Mouse (Mus musculus) forebrain, embryonic 11.5 days (tissue): ENCODE results near the gene Naa40. TPM values are rescaled to one million over a fixed set of nuclear protein-coding genes. Genes with fewer than 3 reads are reported as not detected.

Source experiments
- ATAC-seq: fragments of 200-750 bp; cut with Nextera tagmentation; replicated peaks from 2 replicates; pipeline ENCODE4 v1.8.0; 2017; ENCODE audit warnings: moderate TSS enrichment; ENCODE audit not compliant: low FRiP score
- DNase-seq: peaks from one replicate; pipeline ENCODE4 v3.0.0-alpha.2; 2017; ENCODE audit warnings: low spot score
- H3K27ac ChIP-seq: fragments of 300-500 bp; sonication (generic); 2 replicates; pipeline ENCODE4 v1.5.1; 2014; ENCODE audit warnings: low read depth, low read length
- H3K27me3 ChIP-seq: fragments of 300-500 bp; sonication (generic); 2 replicates; pipeline ENCODE4 v1.6.1; 2014; ENCODE audit warnings: mild to moderate bottlenecking, low read length, mixed read lengths; ENCODE audit not compliant: control insufficient read depth, insufficient read depth
- H3K36me3 ChIP-seq: fragments of 300-500 bp; sonication (generic); 2 replicates; pipeline ENCODE4 v1.6.1; 2014; ENCODE audit warnings: mild to moderate bottlenecking, low read length, moderate library complexity, mixed read lengths; ENCODE audit not compliant: control insufficient read depth, insufficient read depth
- H3K4me1 ChIP-seq: fragments of 300-500 bp; sonication (generic); replicated peaks from 2 replicates; pipeline ENCODE4 v1.6.1; 2014; ENCODE audit warnings: low read length, mixed read lengths; ENCODE audit not compliant: control insufficient read depth, insufficient read depth
- H3K4me2 ChIP-seq: fragments of 300-500 bp; sonication (generic); 2 replicates; pipeline ENCODE4 v1.6.1; 2014; ENCODE audit warnings: low read depth, mild to moderate bottlenecking, low read length, moderate library complexity, mixed read lengths; ENCODE audit not compliant: severe bottlenecking
- H3K4me3 ChIP-seq: fragments of 300-500 bp; sonication (generic); 2 replicates; pipeline ENCODE4 v1.5.1; 2014; ENCODE audit warnings: low read depth, low read length
- H3K9ac ChIP-seq: fragments of 300-500 bp; sonication (generic); 2 replicates; pipeline ENCODE4 v1.6.1; 2014; ENCODE audit warnings: low read length
- H3K9me3 ChIP-seq: fragments of 300-500 bp; sonication (generic); 2 replicates; pipeline ENCODE4 v1.6.1; 2016; ENCODE audit warnings: low read length, mixed read lengths; ENCODE audit not compliant: control insufficient read depth
- WGBS: fragments of 180-500 bp; shearing (Covaris S2); extraction: QIAGEN DNeasy Blood & Tissue Kit; methylation state at CpG from one replicate; pipeline ENCODE4 v1.1.7; 2014; 5-methylcytosine and 5-hydroxymethylcytosine counted together
- polyA plus RNA-seq: library from polyadenylated mRNA; unstranded; fragments of >200 nt; fragmentation: Nextera tagmentation; extraction: Ambion mirVana; gene quantifications from 2 replicates; pipeline ENCODE4 v1.2.1, GENCODE M21; 2014

The Naa40 gene
- polyA plus RNA-seq, 1 experiment from 2014 or later: 106 TPM

DNA sequence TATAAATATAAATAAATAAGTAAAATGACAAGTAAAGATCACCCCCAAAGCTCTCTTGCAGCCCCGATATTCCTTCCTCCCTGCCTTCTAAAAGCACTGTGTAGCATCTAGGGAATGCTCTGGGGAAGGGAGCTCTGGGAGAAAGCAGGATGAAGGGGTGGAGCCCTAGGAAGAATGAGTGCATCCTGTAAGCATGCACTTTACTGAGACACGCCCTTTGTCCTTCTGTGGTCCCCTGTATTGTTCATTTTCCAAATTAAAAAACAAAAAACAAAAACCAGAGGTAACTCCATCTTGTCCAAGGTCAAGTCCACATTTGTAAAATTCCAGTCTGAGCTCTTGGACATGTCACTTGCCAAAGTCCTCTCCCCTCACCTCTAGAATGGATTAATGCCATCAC, 36.1 kb downstream of the Naa40 start:
- WGBS: 80% methylated on average over 2 of the region's 2 CpGs
- Histone ChIP-seq H3K4me1 (peaks cover 5% of the 10 kb centered on the region; the same call in 1 of the 2 replicates), H3K36me3 (peaks cover 12% of the 10 kb centered on the region), H3K4me2 (peak overlapping the region; percentile 76), H3K27me3 (no peaks in the 10 kb centered on the region), H3K9ac (peak overlapping the region; percentile 90), H3K4me3 (peak overlapping the region; percentile 87), H3K9me3 (no peaks in the 10 kb centered on the region), H3K27ac (no peak overlapping the region)
- DNase-seq (no peak), ATAC-seq (no peak)

DNA sequence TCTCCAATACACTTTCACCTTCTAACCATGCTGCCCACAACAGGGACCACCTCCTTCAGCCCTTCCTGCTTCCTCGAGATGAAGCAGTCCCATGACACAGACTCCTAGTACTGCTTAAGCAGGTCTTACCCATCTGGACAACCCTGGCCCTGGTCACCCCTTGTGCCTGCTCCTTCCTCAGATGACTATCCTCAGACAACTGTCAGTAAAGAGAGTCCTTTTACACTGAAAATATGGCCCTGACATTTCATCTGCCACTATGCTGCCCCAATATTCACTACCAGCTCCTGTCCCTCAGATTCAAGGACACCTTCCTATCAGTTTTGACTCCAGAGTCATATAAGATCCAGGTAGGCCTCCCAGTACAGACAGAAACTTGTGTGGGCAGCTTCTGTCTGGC, 40.6 kb downstream of the Naa40 start:
- peaks cover 14% of the 10 kb centered on the region for H3K4me1 ChIP-seq
- ATAC-seq (no peak), DNase-seq (no peak)
- H3K27ac ChIP-seq: no peak overlapping the region
- H3K9me3 ChIP-seq: no peaks in the 10 kb centered on the region
- H3K36me3 ChIP-seq: peaks cover 23% of the 10 kb centered on the region
- H3K9ac ChIP-seq: no peak overlapping the region
- WGBS: 73% methylated on average over 1 of the region's 1 CpGs
- no peak overlapping the region for H3K4me2 ChIP-seq
- no peaks in the 10 kb centered on the region for H3K27me3 ChIP-seq
- H3K4me3 ChIP-seq: no peak overlapping the region

DNA sequence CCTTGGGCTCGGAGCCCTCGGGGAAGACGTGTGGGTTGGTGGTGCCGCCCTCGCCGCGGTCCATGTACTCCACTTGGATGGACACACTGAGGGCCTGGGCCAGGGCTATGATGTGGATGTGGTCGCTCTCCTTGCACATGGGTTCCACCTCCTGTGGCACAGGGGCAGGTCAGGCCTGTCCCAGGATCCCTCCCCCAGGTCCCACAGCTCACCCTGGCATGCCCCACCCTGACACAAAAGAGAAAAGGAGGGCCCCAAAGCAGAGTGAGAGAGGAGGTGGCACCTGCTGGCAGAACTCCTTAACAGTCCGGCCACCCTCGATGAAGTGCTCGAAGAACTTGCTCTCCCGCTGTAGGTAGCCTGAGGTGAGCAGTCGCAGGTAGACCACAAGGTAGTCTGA, 41.9 kb downstream of the Naa40 start:
- Histone ChIP-seq H3K4me2 (no peak overlapping the region), H3K9me3 (no peaks in the 10 kb centered on the region), H3K9ac (no peak overlapping the region), H3K4me3 (no peak overlapping the region), H3K27me3 (no peaks in the 10 kb centered on the region), H3K27ac (no peak overlapping the region), H3K36me3 (peaks cover 23% of the 10 kb centered on the region), H3K4me1 (peaks cover 12% of the 10 kb centered on the region)
- no peak for DNase-seq
- no peak for ATAC-seq
- WGBS: 97% methylated on average over 13 of the region's 13 CpGs

DNA sequence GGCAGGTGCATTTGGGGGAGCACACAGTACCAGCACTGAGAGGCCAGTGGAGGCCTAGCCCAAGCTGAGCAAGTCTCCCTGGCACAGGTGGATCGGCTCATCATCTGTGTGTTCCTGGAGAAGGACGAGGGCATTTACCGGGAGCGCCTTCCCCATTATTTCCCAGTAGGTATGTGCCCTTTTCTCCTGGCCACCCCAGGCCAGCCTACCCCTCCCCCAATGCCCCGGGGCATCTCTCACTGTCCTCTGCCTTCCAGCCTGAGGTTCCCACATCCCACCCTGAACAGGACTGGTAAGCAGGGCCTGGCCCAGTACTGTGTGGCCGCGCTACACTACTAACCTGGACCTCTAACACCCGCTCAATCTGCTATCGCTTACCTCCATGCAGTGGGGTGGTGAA, 43.5 kb downstream of the Naa40 start:
- DNase-seq (no peak), ATAC-seq (peak; percentile 15; the same call in 1 of the 2 replicates)
- H3K9ac ChIP-seq: no peak overlapping the region
- no peak overlapping the region for H3K27ac ChIP-seq
- 81% methylated on average over 9 of the region's 9 CpGs for WGBS
- H3K36me3 ChIP-seq: peaks cover 17% of the 10 kb centered on the region
- H3K4me2 ChIP-seq: no peak overlapping the region
- peaks cover 12% of the 10 kb centered on the region for H3K4me1 ChIP-seq
- no peaks in the 10 kb centered on the region for H3K27me3 ChIP-seq
- no peaks in the 10 kb centered on the region for H3K9me3 ChIP-seq
- H3K4me3 ChIP-seq: no peak overlapping the region

DNA sequence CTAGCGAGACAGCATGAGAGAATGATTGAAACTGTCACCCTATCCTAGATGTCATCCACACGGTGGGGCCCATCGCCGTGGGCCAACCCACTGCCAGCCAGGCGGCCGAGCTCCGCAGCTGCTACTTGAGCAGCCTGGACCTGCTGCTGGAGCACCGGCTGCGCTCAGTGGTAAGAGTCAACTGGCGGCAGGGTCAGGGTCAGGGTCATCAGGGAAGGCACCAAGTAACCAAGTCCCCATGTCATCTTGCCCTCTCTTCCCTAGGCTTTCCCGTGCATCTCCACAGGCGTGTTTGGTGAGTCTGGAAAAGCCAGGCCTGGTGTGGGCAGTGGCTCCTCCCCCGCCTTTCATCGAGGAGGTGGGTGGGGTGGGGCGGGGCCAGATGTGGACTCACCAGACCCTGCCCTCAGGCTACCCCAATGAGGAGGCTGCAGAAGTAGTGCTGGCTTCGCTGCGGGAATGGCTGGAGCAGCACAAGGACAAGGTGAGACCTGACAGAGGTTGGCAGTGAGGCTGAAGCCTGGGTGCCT, 44.2 kb downstream of the Naa40 start:
- H3K9ac ChIP-seq: no peak overlapping the region
- peaks cover 17% of the 10 kb centered on the region for H3K36me3 ChIP-seq
- DNase-seq (peak; percentile 81), ATAC-seq (peak; percentile 45)
- WGBS: 6% methylated on average over 17 of the region's 17 CpGs
- no peaks in the 10 kb centered on the region for H3K27me3 ChIP-seq
- H3K4me1 ChIP-seq: peaks cover 12% of the 10 kb centered on the region
- H3K4me2 ChIP-seq: 0 out of 2 replicates have a peak overlapping the region, but pooled peaks have one; percentile 11
- H3K27ac ChIP-seq: no peak overlapping the region
- H3K4me3 ChIP-seq: no peak overlapping the region
- no peaks in the 10 kb centered on the region for H3K9me3 ChIP-seq

DNA sequence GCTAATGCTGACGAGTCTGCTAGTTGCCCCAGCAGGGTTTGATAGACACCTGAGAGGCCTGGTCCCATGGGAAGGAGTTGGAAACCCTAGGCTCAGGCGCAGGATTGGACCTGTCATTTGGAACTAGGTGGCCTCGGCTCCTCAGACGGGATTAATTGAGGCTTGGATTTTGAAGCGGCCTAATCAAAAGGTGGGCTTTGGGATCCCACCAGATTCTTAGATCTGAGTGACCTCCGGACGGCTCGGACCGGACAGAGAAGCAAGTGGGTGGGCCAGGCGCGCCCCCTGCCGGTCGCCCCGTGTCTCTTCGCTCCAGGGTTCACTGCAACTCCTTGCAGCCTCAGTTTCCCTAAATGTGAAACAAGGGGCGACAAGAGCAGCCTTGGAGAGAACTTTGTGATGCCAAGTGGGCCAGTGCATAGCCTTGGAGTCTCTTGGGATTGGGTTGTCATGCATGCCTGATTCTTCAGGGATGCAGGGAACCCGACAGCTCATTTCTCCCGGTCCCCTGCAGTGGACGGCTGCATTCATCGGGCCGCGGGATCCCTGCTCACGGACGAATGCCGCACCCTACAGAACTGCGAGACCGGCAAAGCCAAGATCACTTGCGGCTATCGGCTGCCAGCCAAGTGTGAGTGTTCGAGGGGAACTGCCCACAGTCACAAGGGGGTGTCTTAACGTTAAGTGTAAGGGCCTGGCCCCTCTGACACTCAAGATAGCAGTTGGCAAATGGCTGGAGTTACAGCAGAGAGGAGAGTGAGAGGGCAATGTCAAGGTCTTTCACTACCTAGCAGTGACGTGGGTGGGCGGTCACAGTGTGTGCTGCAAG, 44.9 kb downstream of the Naa40 start:
- Histone ChIP-seq H3K27me3 (no peaks in the 10 kb centered on the region), H3K4me1 (peaks cover 17% of the 10 kb centered on the region), H3K4me3 (no peak overlapping the region), H3K27ac (no peak overlapping the region), H3K9me3 (no peaks in the 10 kb centered on the region), H3K36me3 (peaks cover 17% of the 10 kb centered on the region), H3K4me2 (no peak overlapping the region), H3K9ac (no peak overlapping the region)
- ATAC-seq: peak; percentile 59
- 14% methylated on average over 33 of the region's 33 CpGs for WGBS
- DNase-seq: peak; percentile 85

DNA sequence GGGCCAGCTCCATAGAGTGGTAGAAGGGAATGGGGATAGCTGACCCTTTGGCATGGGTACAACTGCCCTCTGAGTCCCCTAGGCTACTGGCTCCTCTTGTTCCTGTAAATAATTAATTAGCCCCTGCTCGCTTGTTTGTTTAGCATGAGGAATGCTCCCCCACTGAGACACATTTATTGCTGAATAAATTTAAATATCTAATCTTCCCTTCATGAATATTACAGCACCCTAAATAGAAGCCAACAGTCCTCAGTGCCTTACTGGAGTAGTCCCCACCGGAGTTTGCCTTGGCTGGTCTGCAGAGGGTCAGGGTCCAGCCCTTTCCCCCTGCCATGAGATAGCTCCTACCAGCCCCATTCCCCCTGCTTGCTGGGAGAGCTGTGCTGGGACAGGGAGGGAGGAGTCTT, 48.4 kb downstream of the Naa40 start:
- Histone ChIP-seq H3K36me3 (no peaks in the 10 kb centered on the region; the same call in 1 of the 2 replicates), H3K27me3 (no peaks in the 10 kb centered on the region), H3K4me3 (no peak overlapping the region), H3K27ac (no peak overlapping the region), H3K9me3 (no peaks in the 10 kb centered on the region), H3K4me2 (no peak overlapping the region), H3K9ac (no peak overlapping the region), H3K4me1 (peaks cover 25% of the 10 kb centered on the region)
- ATAC-seq: no peak
- WGBS: 51% methylated on average over 2 of the region's 2 CpGs
- no peak for DNase-seq

DNA sequence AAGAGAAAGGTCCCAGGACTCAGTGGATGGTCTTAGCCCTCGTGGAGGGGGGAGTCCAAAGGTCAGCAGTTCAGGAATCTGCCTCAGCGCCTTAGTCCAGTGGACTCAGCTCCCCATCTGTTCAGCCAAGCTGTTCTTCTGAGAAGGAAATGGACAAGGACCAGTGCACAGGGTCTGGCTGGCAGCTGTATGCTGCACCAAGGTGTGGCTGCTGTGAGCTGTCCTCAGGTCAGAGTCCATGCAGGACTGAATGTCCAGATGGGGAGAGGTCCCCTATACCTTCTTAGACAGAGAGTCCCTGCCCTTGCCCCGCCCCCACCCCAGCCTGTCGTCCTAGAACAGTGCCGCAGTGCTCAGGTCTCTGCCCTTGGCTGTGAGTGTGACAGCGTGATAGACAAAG, 49.3 kb downstream of the Naa40 start:
- Histone ChIP-seq H3K36me3 (no peaks in the 10 kb centered on the region), H3K4me1 (peaks cover 16% of the 10 kb centered on the region), H3K27me3 (peaks cover 3% of the 10 kb centered on the region; the same call in 1 of the 2 replicates), H3K4me2 (no peak overlapping the region), H3K27ac (no peak overlapping the region), H3K9ac (no peak overlapping the region), H3K9me3 (no peaks in the 10 kb centered on the region), H3K4me3 (no peak overlapping the region)
- WGBS: 48% methylated on average over 6 of the region's 6 CpGs
- DNase-seq (no peak), ATAC-seq (no peak)
